8 mouse cellular contexts compared by ENCODE assay signal in the genomic region with DNA sequence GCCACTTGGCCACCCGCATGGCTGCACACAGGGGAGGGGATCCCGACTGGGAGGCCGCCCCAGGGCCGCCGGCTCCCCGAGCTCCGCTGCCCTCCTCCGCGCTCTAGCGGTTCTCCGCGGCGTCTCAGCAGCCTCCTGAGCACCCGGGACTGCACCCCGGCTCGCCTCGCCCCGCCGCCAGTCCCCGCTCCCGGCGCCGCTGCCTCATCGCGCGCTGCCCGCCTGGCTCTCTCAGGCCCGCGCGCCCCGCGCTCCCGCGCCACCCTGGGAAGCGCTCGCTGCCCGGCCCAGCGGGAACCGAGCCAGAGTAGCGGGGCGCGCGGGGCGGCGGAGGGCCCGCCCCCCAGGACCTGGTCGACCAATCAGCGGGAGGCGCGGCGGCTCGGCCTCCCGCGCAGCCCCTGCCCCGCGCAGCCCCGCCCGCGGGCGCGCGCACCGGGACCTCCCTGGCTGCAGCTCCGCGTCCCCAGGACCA.
DNase-seq lines count a peak whose midpoint lies in the region; ATAC-seq lines count a peak whose summit lies in the region.

No protein-coding gene starts in this region.

- peaks cover 16% of the 10 kb centered on the region for H3K27me3 ChIP-seq in lung, embryonic 15.5 days

- peak overlapping the region; percentile 94 for H3K4me2 ChIP-seq in lung, embryonic 15.5 days

- peak; percentile 91 for DNase-seq in Muller cell, postnatal 12 days (ENCODE audit: inconsistent ontology term)
- DNase-seq in cerebellum, adult 8-10 months, result peak; percentile 33
- peak; percentile 86 for DNase-seq in heart, postnatal 4 days
- peak; percentile 72 to 87 for DNase-seq in layer of hippocampus, adult 8-10 months (ENCODE audit: low spot score in 2 of 2)
- peak; percentile 70 for DNase-seq in retina, postnatal 7 days (ENCODE audit: low read depth, low spot score)
- peak; percentile 28 for DNase-seq in urinary bladder, postnatal 10 days (ENCODE audit: low spot score)

- peak; percentile 92 for ATAC-seq in frontal cortex, adult (ENCODE audit: low TSS enrichment)
- ATAC-seq in lung, embryonic 15.5 days (ENCODE audit: borderline replicate concordance, extremely low read depth, low FRiP score, low TSS enrichment), result peak; percentile 97

- peak overlapping the region; percentile 44; the same call in 1 of the 2 replicates for H3K27ac ChIP-seq in lung, embryonic 15.5 days

- H3K9ac ChIP-seq in lung, embryonic 15.5 days, result peak overlapping the region; percentile 63

- WGBS in lung, embryonic 15.5 days, result under 1% methylated on average over 36 of the region's 65 CpGs

- peaks cover 12% of the 10 kb centered on the region for H3K4me1 ChIP-seq in lung, embryonic 15.5 days

- no peaks in the 10 kb centered on the region for H3K36me3 ChIP-seq in lung, embryonic 15.5 days

- no peaks in the 10 kb centered on the region for H3K9me3 ChIP-seq in lung, embryonic 15.5 days

- H3K4me3 ChIP-seq in lung, embryonic 15.5 days, result peak overlapping the region; percentile 65

Comparison
In these comparisons a context has a peak if more than half of its experiments do, and no peak if none do; other contexts are left out.
1. Peak in every context shown above with its lines: DNase-seq, ATAC-seq, H3K4me3 ChIP-seq and H3K27ac ChIP-seq.
2. DNase-seq: peak in every context shown above with its lines; median percentile 91 in Muller cell, postnatal 12 days; 86 in heart, postnatal 4 days; 80 in layer of hippocampus, adult 8-10 months; 70 in retina, postnatal 7 days; 33 in cerebellum, adult 8-10 months; 28 in urinary bladder, postnatal 10 days.